13 mouse cellular contexts compared by ENCODE assay signal in the genomic region with DNA sequence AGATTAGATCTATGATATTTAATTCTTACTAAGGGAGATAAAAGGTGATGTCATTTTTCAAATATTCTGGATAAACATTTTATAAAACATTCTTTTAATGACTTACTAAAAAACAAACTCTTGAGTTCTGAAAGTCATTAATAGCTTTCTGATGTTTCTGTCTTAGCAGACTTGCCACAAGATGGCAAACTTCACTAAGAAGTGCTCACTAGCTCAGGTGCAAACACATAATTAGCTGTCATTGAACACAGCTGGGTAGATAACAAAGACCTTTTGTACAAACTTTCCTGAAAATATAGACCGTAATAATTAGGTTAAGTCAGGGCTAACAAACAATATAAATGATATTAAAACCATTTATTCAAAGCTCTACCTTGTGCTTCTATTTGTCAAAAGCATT.
A peak's percentile ranks its signal among the peaks of the same experiment; 100 is the strongest.
DNase-seq lines count a peak whose midpoint lies in the region; ATAC-seq and TF ChIP-seq lines count a peak whose summit lies in the region.
"Had no signal": no experiment of that assay in that cellular context is flagged by ENCODE, and none has a peak within 500 bp of the region (broad histone marks: within the 10 kb centered on the region; RNA-seq: fewer than 3 reads in every experiment).

No protein-coding gene starts in this region.

- H3K4me3 ChIP-seq in heart, postnatal 0 days (ENCODE audit: low read depth, low read length), result no peak overlapping the region
- no peak overlapping the region for H3K4me3 ChIP-seq in midbrain, embryonic 14.5 days (replicated peaks; ENCODE audit: low read depth, low read length)
- no peak overlapping the region for H3K4me3 ChIP-seq in midbrain, embryonic 11.5 days (ENCODE audit: low read depth, low read length)
- H3K4me3 ChIP-seq: erythroblast, embryonic 14.5 days; megakaryocyte, embryonic 14.5 days had no signal

- no peak overlapping the region for H3K27ac ChIP-seq in heart, postnatal 0 days (ENCODE audit: low read depth)
- no peak overlapping the region for H3K27ac ChIP-seq in midbrain, embryonic 14.5 days (replicated peaks; ENCODE audit: low read depth, low read length)
- H3K27ac ChIP-seq in midbrain, embryonic 11.5 days (ENCODE audit: low read depth, low read length), result no peak overlapping the region

- POLR2A ChIA-PET in Patski (lab: Charles Lee), result no interaction called here

- no peaks in the 10 kb centered on the region for H3K36me3 ChIP-seq in heart, postnatal 0 days (replicated peaks; ENCODE audit: control insufficient read depth, insufficient read depth, low read length)
- H3K36me3 ChIP-seq in midbrain, embryonic 14.5 days (ENCODE audit: control insufficient read depth, insufficient read depth, low read length), result no peaks in the 10 kb centered on the region
- no peaks in the 10 kb centered on the region for H3K36me3 ChIP-seq in midbrain, embryonic 11.5 days (ENCODE audit: control insufficient read depth, insufficient read depth, low read length)

- peak; percentile 35 for TF ChIP-seq CTCF in heart, postnatal 0 days (IDR thresholded peaks at IDR 0.05; ENCODE audit: low read depth)
- TF ChIP-seq CTCF in Patski (IDR thresholded peaks at IDR 0.05), result peak; percentile 41

- 37% methylated on average over 1 of the region's 1 CpGs for WGBS in heart, postnatal 0 days
- WGBS in midbrain, embryonic 14.5 days, result 54% methylated on average over 1 of the region's 1 CpGs
- WGBS in midbrain, embryonic 11.5 days, result 79% methylated on average over 1 of the region's 1 CpGs

- no peak for ATAC-seq in heart, postnatal 0 days (ENCODE audit: insufficient read depth, low read depth)
- ATAC-seq in midbrain, embryonic 14.5 days (ENCODE audit: low FRiP score, low TSS enrichment), result no peak
- no peak for ATAC-seq in midbrain, embryonic 11.5 days (ENCODE audit: low FRiP score)
- ATAC-seq in Patski, result no peak

- H3K9ac ChIP-seq in heart, postnatal 0 days (replicated peaks; ENCODE audit: low read depth, low read length), result no peak overlapping the region
- no peak overlapping the region for H3K9ac ChIP-seq in midbrain, embryonic 14.5 days (replicated peaks; ENCODE audit: low read length)
- H3K9ac ChIP-seq in midbrain, embryonic 11.5 days (ENCODE audit: low read length), result no peak overlapping the region

- intact Hi-C loops in heart, postnatal 36 days (cut with DNase I), result no loop called here

- in situ Hi-C loops in Patski (cut with MboI; ENCODE audit: low pct_unique_long_range_greater_than_20kb), result loop anchor here (10.0 to 25.0 kb wide), 2 partner anchors 1313 to 1881 kb away; no protein-coding TSS in a partner anchor

- no peak overlapping the region for H3K4me2 ChIP-seq in heart, postnatal 0 days (ENCODE audit: low read depth, low read length)
- H3K4me2 ChIP-seq in midbrain, embryonic 14.5 days (ENCODE audit: low read length), result no peak overlapping the region
- no peak overlapping the region for H3K4me2 ChIP-seq in midbrain, embryonic 11.5 days
- H3K4me2 ChIP-seq: heart, embryonic 11.5 days had no signal

- CTCF ChIA-PET in Patski (lab: Charles Lee), result interaction anchor here (1.0 to 1.6 kb wide), 2 partner anchors 8 to 16 kb away, joined by 3 to 6 read pairs; no protein-coding TSS in a partner anchor

- DNase-seq in heart, postnatal 0 days (ENCODE audit: low spot score), result no peak
- no peak for DNase-seq in heart, postnatal 36 days
- peak; percentile 69 for DNase-seq in midbrain, embryonic 14.5 days
- no peak for DNase-seq in midbrain, embryonic 11.5 days (ENCODE audit: low spot score, missing footprints)
- no peak for DNase-seq in Patski (ENCODE audit: low read depth, low spot score)
- DNase-seq in induced T-regulatory cell, adult 2 months (ENCODE audit: low read depth), result peak; percentile 18
- no peak for DNase-seq in yolk sac, embryonic 10.5 days (ENCODE audit: low spot score)
- DNase-seq: adrenal gland, adult 2 months; gastrocnemius, postnatal 25 days; kidney, adult 8-10 months had no signal

- no peaks in the 10 kb centered on the region for H3K27me3 ChIP-seq in heart, postnatal 0 days (ENCODE audit: control insufficient read depth, insufficient read depth, low read length)
- no peaks in the 10 kb centered on the region for H3K27me3 ChIP-seq in midbrain, embryonic 14.5 days (ENCODE audit: control insufficient read depth, insufficient read depth, low read length)
- no peaks in the 10 kb centered on the region for H3K27me3 ChIP-seq in midbrain, embryonic 11.5 days (ENCODE audit: control insufficient read depth, insufficient read depth, low read length)
- H3K27me3 ChIP-seq in Patski, result peaks cover 23% of the 10 kb centered on the region
- H3K27me3 ChIP-seq: megakaryocyte, embryonic 14.5 days had no signal

- TF ChIP-seq EP300 in heart, postnatal 0 days (IDR thresholded peaks at IDR 0.05; ENCODE audit: low read depth), result no peak

- H3K4me1 ChIP-seq in heart, postnatal 0 days (ENCODE audit: control insufficient read depth, insufficient read depth), result no peaks in the 10 kb centered on the region
- no peaks in the 10 kb centered on the region for H3K4me1 ChIP-seq in midbrain, embryonic 14.5 days (ENCODE audit: control insufficient read depth, insufficient read depth, low read length)
- no peaks in the 10 kb centered on the region for H3K4me1 ChIP-seq in midbrain, embryonic 11.5 days (ENCODE audit: control insufficient read depth, insufficient read depth, low read length)
- H3K4me1 ChIP-seq: megakaryocyte, embryonic 14.5 days had no signal

- H3K9me3 ChIP-seq in heart, postnatal 0 days (replicated peaks; ENCODE audit: control insufficient read depth, low read length), result no peaks in the 10 kb centered on the region
- no peaks in the 10 kb centered on the region for H3K9me3 ChIP-seq in midbrain, embryonic 14.5 days (ENCODE audit: control insufficient read depth, low read length)
- no peaks in the 10 kb centered on the region for H3K9me3 ChIP-seq in midbrain, embryonic 11.5 days (ENCODE audit: control insufficient read depth, low read length)
- H3K9me3 ChIP-seq: megakaryocyte, embryonic 14.5 days had no signal

Comparison
In these comparisons a context has a peak if more than half of its experiments do, and no peak if none do; other contexts are left out.
1. DNase-seq: peak in midbrain, embryonic 14.5 days (single experiment) and induced T-regulatory cell, adult 2 months (single experiment); none in heart, postnatal 0 days (single experiment), heart, postnatal 36 days (0 of 2), midbrain, embryonic 11.5 days (single experiment), Patski (single experiment) and yolk sac, embryonic 10.5 days (single experiment).